Mouse (Mus musculus) kidney, embryonic 14.5 days (tissue): ENCODE results near the gene Mccc1. TPM values are rescaled to one million over a fixed set of nuclear protein-coding genes. Genes with fewer than 3 reads are reported as not detected.

Experiments used
- polyA plus RNA-seq: library from polyadenylated mRNA; unstranded; fragments of >200 nt; fragmentation: Nextera tagmentation; extraction: Ambion mirVana; gene quantifications from 2 replicates; pipeline ENCODE4 v1.2.1, GENCODE M21; 2014

The Mccc1 gene
- polyA plus RNA-seq, 1 experiment from 2014 or later, result 41.4 TPM

Other genes starting within 250 kb of the Mccc1 start
- gene Atp11b, start 246.6 kb downstream of the Mccc1 start, polyA plus RNA-seq, result 20.4 and 39.7 TPM in 2 replicates
- gene Dcun1d1, start 63.2 kb downstream of the Mccc1 start, polyA plus RNA-seq, result 78.0 and 95.8 TPM in 2 replicates
- gene Ccdc144b, start 52.9 kb upstream of the Mccc1 start, polyA plus RNA-seq, result not detected in 2 replicates
- gene Acad9, start 65.3 kb upstream of the Mccc1 start, polyA plus RNA-seq, result 73.1 and 85.4 TPM in 2 replicates
- 7.0 and 11.8 TPM in 2 replicates for gene D3Ertd254e, start 150.3 kb upstream of the Mccc1 start, polyA plus RNA-seq
- gene Qrfpr, start 221.6 kb upstream of the Mccc1 start, polyA plus RNA-seq, result not detected in 2 replicates